Mouse (Mus musculus) hindbrain, postnatal 0 days (tissue): ENCODE measurements around the gene Cxcl5. TPM values are rescaled to one million over a fixed set of nuclear protein-coding genes. Genes with fewer than 3 reads are reported as not detected.
A peak's percentile ranks its signal among the peaks of the same experiment; 100 is the strongest.

Experiments used
- ATAC-seq: fragments of 200-750 bp; cut with Nextera tagmentation; 2 replicates; pipeline ENCODE4 v1.8.0; 2017; ENCODE audit warnings: mild to moderate bottlenecking, moderate TSS enrichment, moderate library complexity
- DNase-seq: peaks from one replicate; pipeline ENCODE4 v3.0.0-alpha.2; 2015; ENCODE audit warnings: low spot score
- H3K27ac ChIP-seq: fragments of 300-500 bp; sonication (generic); 2 replicates; pipeline ENCODE4 v1.5.1; 2014; ENCODE audit warnings: mild to moderate bottlenecking
- H3K27me3 ChIP-seq: fragments of 300-500 bp; sonication (generic); 2 replicates; pipeline ENCODE4 v1.6.1; 2014; ENCODE audit warnings: low read length, mixed read lengths; ENCODE audit not compliant: insufficient read depth
- H3K36me3 ChIP-seq: fragments of 300-500 bp; sonication (generic); 2 replicates; pipeline ENCODE4 v1.6.1; 2014; ENCODE audit warnings: low read length, mixed read lengths; ENCODE audit not compliant: insufficient read depth
- H3K4me1 ChIP-seq: fragments of 300-500 bp; sonication (generic); 2 replicates; pipeline ENCODE4 v1.6.1; 2014; ENCODE audit warnings: antibody characterized with exemption, low read length, mixed read lengths; ENCODE audit not compliant: insufficient read depth
- H3K4me2 ChIP-seq: fragments of 300-500 bp; sonication (generic); 2 replicates; pipeline ENCODE4 v1.6.1; 2014; ENCODE audit warnings: low read depth, mild to moderate bottlenecking, low read length, moderate library complexity, mixed read lengths
- H3K4me3 ChIP-seq: fragments of 300-500 bp; sonication (generic); 2 replicates; pipeline ENCODE4 v1.5.1; 2014; ENCODE audit warnings: low read length
- H3K9ac ChIP-seq: fragments of 300-500 bp; sonication (generic); replicated peaks from 2 replicates; pipeline ENCODE4 v1.6.1; 2014; ENCODE audit warnings: mild to moderate bottlenecking, low read length, moderate library complexity, mixed read lengths
- H3K9me3 ChIP-seq: fragments of 300-500 bp; sonication (generic); 2 replicates; pipeline ENCODE4 v1.6.1; 2016; ENCODE audit warnings: low read length, mixed read lengths
- CTCF ChIP-seq: IDR thresholded peaks from 2 replicates; pipeline ENCODE4 v1.5.1; 2016; ENCODE audit warnings: antibody characterized with exemption, control low read depth, low read depth
- WGBS: fragments of 180-500 bp; shearing (Covaris S2); extraction: QIAGEN DNeasy Blood & Tissue Kit; methylation state at CpG from one replicate; pipeline ENCODE4 v1.1.7; 2014; 5-methylcytosine and 5-hydroxymethylcytosine counted together
- polyA plus RNA-seq: library from polyadenylated mRNA; unstranded; fragments of >200 nt; fragmentation: Nextera tagmentation; extraction: Ambion mirVana; gene quantifications from 2 replicates; pipeline ENCODE4 v1.2.1, GENCODE M21; 2015
- total RNA-seq: library from RNA; depleted of rRNA; stranded (reverse); fragments of >200 nt; gene quantifications from 2 replicates; pipeline ENCODE4 v1.2.3, GENCODE M21; 2014; rRNA removed

Cxcl5 gene
- total RNA-seq (not detected in 2 replicates), polyA plus RNA-seq (0.28 and 0.55 TPM in 2 replicates)

- Histone ChIP-seq H3K36me3 (no peaks in the 10 kb centered on the region), H3K4me2 (peak within 1 kb of the TSS; percentile 72), H3K27ac (no peak within 1 kb of the TSS), H3K9me3 (no peaks in the 10 kb centered on the region), H3K27me3 (no peaks in the 10 kb centered on the region), H3K4me1 (no peaks in the 10 kb centered on the region), H3K4me3 (peak within 1 kb of the TSS; percentile 41), H3K9ac (peak within 1 kb of the TSS; percentile 31)
- ATAC-seq (peak; percentile 79), DNase-seq (peak; percentile 46)
- WGBS: 3% methylated on average over 32 of the region's 32 CpGs
- TF ChIP-seq CTCF: no peak
These were observed at the start of gene Cxcl5 for GRCm38 (mm10) chr5:90759077-90760065. Gene Cxcl5, plus strand, starts transcription at chr5:90759360.

- H3K4me3 ChIP-seq: no peak overlapping the region
- H3K27ac ChIP-seq: no peak overlapping the region
- H3K9me3 ChIP-seq: no peaks in the 10 kb centered on the region
- H3K4me2 ChIP-seq: no peak overlapping the region
- 55% methylated on average over 2 of the region's 2 CpGs for WGBS
- ATAC-seq (no peak), DNase-seq (no peak)
- H3K4me1 ChIP-seq: no peaks in the 10 kb centered on the region
- H3K9ac ChIP-seq: no peak overlapping the region
- H3K27me3 ChIP-seq: no peaks in the 10 kb centered on the region
- no peaks in the 10 kb centered on the region for H3K36me3 ChIP-seq
- TF ChIP-seq CTCF: no peak
These were observed 47.8 kb upstream of the Cxcl5 start for GRCm38 (mm10) chr5:90711409-90711808.

- H3K27me3 ChIP-seq: no peaks in the 10 kb centered on the region
- no peaks in the 10 kb centered on the region for H3K4me1 ChIP-seq
- TF ChIP-seq CTCF: no peak
- 93% methylated on average over 1 of the region's 1 CpGs for WGBS
- ATAC-seq (peak; percentile 51; the same call in 1 of the 2 replicates), DNase-seq (no peak)
- H3K4me2 ChIP-seq: no peak overlapping the region
- H3K9me3 ChIP-seq: no peaks in the 10 kb centered on the region
- H3K36me3 ChIP-seq: no peaks in the 10 kb centered on the region
- no peak overlapping the region for H3K9ac ChIP-seq
- H3K4me3 ChIP-seq: no peak overlapping the region
- H3K27ac ChIP-seq: no peak overlapping the region
These were observed 41.2 kb upstream of the Cxcl5 start for GRCm38 (mm10) chr5:90717937-90718336.

- DNase-seq (no peak), ATAC-seq (no peak)
- no peaks in the 10 kb centered on the region for H3K4me1 ChIP-seq
- H3K4me3 ChIP-seq: no peak overlapping the region
- peaks cover 3% of the 10 kb centered on the region; the same call in 1 of the 2 replicates for H3K9me3 ChIP-seq
- 89% methylated on average over 3 of the region's 3 CpGs for WGBS
- TF ChIP-seq CTCF: no peak
- no peaks in the 10 kb centered on the region for H3K27me3 ChIP-seq
- no peak overlapping the region for H3K27ac ChIP-seq
- no peak overlapping the region for H3K4me2 ChIP-seq
- H3K36me3 ChIP-seq: no peaks in the 10 kb centered on the region
- no peak overlapping the region for H3K9ac ChIP-seq
These were observed 36.5 kb upstream of the Cxcl5 start for GRCm38 (mm10) chr5:90722656-90723055.

- peaks cover 3% of the 10 kb centered on the region; the same call in 1 of the 2 replicates for H3K9me3 ChIP-seq
- no peak overlapping the region for H3K27ac ChIP-seq
- no peak overlapping the region for H3K4me2 ChIP-seq
- no peaks in the 10 kb centered on the region for H3K27me3 ChIP-seq
- no peaks in the 10 kb centered on the region for H3K36me3 ChIP-seq
- no peak for TF ChIP-seq CTCF
- H3K4me1 ChIP-seq: no peaks in the 10 kb centered on the region
- DNase-seq (no peak), ATAC-seq (no peak)
- no peak overlapping the region for H3K9ac ChIP-seq
- WGBS: 72% methylated on average over 3 of the region's 3 CpGs
- H3K4me3 ChIP-seq: no peak overlapping the region
These were observed 30.9 kb upstream of the Cxcl5 start for GRCm38 (mm10) chr5:90728254-90728653.

GRCm38 (mm10) chr5:90731480-90731879 is 27.7 kb upstream of the Cxcl5 start:
- Histone ChIP-seq H3K27me3 (no peaks in the 10 kb centered on the region), H3K4me1 (no peaks in the 10 kb centered on the region), H3K27ac (no peak overlapping the region), H3K36me3 (no peaks in the 10 kb centered on the region), H3K4me3 (no peak overlapping the region), H3K9ac (no peak overlapping the region), H3K4me2 (no peak overlapping the region), H3K9me3 (peaks cover 3% of the 10 kb centered on the region; the same call in 1 of the 2 replicates)
- peak; percentile 37 for DNase-seq
- 45% methylated on average over 4 of the region's 4 CpGs for WGBS
- no peak for TF ChIP-seq CTCF
- ATAC-seq: no peak

GRCm38 (mm10) chr5:90742029-90742428 is 17.1 kb upstream of the Cxcl5 start:
- no peaks in the 10 kb centered on the region for H3K36me3 ChIP-seq
- H3K4me2 ChIP-seq: no peak overlapping the region
- no peak overlapping the region for H3K27ac ChIP-seq
- no peak for TF ChIP-seq CTCF
- DNase-seq (no peak), ATAC-seq (no peak)
- WGBS: 54% methylated on average over 4 of the region's 4 CpGs
- H3K27me3 ChIP-seq: no peaks in the 10 kb centered on the region
- H3K4me3 ChIP-seq: no peak overlapping the region
- no peak overlapping the region for H3K9ac ChIP-seq
- H3K4me1 ChIP-seq: no peaks in the 10 kb centered on the region
- no peaks in the 10 kb centered on the region for H3K9me3 ChIP-seq
